Mouse (Mus musculus) adrenal gland, adult 8-10 months (tissue): ENCODE results near the gene Tbpl2. TPM values are rescaled to one million over a fixed set of nuclear protein-coding genes. Genes with fewer than 3 reads are reported as not detected.

Experiments used
- DNase-seq: peaks from one replicate; pipeline ENCODE4 v3.0.0; 2022
- total RNA-seq, 4 experiments: library from RNA; stranded (reverse); gene quantifications; 2 replicates each; pipeline ENCODE4 v1.2.4; 2022

The Tbpl2 gene
- not detected for total RNA-seq

DNA sequence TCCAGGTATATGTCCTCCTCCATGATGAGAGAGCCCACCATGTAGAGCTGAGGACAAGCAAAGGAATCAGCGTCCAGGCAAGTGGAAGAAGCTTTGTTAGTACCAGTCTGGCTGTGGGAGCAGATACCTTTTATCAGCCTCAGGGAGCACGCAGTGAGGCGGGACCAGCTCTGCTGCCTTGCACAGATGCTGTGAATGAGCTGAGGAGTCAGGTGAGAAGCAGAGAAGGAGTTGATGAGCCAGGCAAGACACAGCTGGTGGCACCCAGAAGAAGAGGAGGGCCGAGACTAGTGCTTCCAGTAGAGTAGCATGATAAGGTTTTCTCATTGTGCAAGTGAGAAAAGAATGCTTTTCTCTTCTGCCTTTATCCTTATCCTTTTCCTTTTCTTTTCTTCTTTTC, at the start of gene Tbpl2:
Tbpl2 (minus strand) TSS at position 101 of the 400 bp plus-strand sequence.
- DNase-seq: no peak

GRCm38 (mm10) chr2:24134373-24134772, 38.0 kb upstream of the Tbpl2 start:
- DNase-seq: no peak

- DNase-seq: no peak
These were observed 12.7 kb upstream of the Tbpl2 start for GRCm38 (mm10) chr2:24109085-24109484.

DNA sequence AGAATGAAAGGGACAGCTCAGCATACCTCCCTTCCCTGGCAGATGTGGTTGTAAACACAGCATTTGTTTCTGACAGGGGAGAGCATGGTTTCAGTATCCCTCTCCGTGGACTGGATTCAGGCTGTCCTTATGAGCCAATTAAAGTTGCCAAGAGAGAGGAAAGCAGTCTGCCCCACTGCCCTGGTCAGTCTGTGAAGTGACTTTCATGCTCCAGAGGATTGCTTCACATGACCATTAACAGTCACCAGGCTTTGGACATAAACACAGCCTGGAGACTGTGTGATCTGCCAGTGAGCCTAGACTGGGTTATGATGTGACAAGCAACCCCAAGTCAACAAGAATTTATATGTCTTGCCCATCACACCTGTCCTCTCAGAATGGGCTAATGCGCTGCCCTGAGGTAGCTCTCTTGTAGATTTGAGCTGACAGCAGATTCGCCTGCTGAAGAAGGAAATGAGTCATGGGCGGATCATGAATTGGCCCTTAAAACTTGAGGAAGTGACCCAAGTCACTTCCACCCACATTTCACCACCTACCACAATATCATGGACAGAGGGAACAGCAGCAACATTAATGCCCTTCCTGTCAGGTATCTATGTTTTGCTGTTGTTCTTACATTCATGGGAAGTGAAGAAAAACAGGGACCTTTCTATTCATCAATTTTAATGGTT, 7.4 kb upstream of the Tbpl2 start:
- no peak for DNase-seq

DNA sequence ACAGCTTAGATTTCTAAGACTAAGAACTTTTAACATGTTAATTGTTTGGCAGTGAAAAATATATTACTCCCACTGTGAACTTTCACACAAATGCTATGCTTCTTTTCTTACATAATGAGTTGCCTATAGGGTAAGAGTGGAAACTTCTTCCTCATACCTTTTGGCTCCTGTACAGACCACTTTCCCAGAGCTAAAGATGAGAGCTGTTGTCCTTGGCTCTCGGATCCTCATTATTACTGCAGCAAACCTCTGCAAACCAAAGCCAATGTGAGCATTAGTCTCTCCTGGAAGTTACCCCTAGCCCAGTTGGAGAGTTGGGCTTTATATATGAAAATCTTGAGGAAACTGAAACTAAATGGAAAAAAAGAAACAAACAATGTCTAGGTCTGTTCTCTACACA, 5.5 kb downstream of the Tbpl2 start:
- no peak for DNase-seq

DNA sequence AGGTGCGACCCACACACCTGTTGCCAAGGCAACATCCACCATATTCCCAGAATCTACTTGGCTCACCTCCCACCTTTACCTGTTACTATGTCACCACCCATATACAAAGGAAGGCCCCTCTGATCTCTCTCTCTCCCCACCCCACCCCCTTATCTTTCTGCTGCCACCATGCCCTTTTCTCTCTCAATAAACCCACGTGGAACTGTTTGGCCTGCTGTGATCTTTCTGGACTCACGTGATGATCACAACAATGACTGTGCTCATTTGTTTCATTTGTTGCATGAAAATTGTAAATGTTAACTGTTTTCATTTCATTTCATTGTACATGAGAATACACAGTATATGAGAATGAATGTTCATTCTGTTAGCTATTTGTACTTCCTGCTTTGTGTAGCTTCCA, 45.9 kb downstream of the Tbpl2 start:
- no peak for DNase-seq

DNA sequence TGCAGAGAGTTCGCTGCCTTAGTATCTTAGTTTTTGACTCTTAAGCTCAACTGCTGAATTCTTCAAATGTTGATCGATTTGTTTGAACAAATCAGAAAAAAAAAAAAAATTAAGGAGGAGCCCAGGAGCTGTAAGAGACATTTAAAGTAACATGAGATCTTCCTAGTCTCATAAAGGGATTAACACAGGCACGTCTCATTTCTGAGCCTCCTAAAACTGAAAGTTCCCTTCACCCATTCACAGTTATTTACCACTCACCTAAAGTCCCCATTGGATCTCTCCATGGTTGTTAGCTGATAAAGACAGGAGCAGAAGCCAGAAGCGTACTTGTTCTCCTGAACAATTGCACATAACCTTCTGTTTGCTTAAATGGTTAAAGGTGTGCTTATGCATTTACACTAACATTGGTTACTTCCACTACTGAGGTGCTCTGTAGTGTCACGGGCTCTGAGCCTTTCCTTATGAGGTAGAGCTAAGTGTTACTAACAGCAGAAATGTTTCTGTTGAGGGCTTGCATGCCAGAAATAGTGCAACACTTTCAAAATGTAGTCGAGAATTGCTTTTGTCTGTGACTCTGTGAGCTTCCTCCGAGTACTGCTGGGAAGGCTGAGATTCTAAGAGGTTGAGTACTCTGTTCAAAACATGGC, 46.9 kb downstream of the Tbpl2 start, which contains the start of gene Hnmt:
Hnmt (minus strand) TSS at position 51 of the 647 bp plus-strand sequence.
- no peak for DNase-seq

DNA sequence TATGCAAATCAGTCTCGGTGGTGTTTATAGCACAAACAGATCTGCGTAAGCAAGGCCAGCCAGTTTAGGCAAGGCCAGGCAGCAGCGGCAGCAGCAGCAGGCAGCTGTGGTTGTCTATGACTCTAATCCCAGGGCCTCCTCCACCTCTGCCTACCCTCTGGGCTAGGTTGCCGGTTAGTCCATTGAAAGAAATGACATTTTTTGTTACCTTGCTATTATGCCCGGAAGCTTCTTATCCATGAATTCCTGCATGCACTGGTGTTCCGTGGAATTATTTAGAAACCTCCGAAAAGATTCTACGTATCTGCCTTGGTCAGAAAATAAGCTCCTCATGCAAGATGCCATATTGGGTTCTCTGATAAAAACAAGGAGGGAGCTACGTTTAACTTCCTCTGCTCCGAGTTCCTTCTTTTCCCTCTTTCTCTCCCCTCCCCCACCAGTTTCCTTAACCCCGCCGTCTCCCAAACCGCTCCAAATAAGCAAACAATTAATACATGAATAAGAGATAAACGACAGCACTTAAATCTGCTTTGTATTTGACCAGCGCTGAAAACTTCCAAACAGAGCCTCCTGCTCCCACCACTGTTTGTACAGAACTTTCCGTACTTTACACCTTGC, 47.8 kb downstream of the Tbpl2 start:
- DNase-seq: peak; percentile 52

DNA sequence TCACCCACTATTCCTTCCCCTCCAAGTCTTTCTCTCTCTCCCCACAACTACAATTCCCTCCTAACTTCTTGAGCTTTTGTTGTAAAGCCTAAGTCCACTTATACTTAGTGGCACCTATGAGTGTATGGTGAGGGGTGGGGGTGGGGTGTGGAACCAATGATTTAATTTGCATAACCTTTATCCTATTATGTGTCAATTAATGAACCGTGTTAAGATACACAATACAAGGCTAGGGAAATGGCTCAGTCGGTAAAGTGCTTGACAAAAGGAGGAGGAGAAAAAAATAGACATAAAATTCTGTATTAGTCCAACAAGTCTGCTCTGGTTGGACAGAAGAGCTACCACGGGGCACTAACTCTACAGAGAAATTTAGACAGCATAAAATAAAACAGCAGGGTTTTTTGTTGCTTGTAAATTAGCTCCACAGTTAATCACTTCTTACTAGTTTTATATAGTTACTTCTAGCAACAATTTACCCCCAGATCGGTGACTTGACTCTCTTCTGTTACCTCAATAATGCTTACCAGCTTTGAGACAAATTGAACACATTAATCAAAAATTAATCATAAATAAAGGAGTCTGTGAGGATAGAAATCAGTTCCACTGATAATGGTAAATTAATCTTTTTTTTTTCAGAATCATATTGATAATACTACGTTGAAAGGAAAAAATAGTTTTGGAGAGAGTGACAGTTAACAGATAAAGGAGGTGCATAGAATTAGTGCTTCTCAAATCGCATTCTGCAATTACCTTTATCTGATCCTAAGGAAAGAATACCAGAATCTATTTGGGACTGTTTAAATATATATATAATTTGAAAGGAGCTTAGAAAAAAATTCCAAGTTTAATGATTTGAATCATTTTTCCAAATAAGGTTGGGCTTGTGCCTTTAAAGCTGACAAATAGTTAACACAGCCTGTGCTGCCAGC, 48.6 kb downstream of the Tbpl2 start:
- DNase-seq: no peak

DNA sequence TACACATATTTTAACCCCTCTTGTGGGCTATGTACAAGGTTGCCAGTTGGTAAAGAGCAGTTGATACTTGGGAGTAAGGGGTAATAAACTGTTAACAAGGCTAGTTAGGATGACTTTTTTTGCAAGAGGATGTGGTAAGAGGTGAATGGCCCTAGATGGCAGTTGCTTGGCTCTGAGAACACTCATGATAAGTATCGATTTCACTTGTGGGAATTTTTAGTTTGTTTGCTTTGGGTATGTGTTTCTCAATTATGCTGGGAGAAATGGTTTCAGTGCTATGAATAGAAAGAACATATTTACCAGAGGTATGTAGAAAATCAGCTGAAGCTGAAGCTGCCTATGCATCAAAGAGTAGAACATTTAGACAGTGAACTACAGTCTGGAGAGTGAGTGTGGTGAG, 53.5 kb downstream of the Tbpl2 start:
- DNase-seq: no peak

- DNase-seq: no peak
These were observed 55.9 kb downstream of the Tbpl2 start for GRCm38 (mm10) chr2:24040531-24040930.

Other genes starting within 250 kb of the Tbpl2 start
- 10 to 100 TPM; 12.6 to 17.2 (median 15.1) TPM for gene Hnmt, start 47.2 kb downstream of the Tbpl2 start, total RNA-seq
- not detected for gene Il1f8, start 56.6 kb upstream of the Tbpl2 start, total RNA-seq
- gene Il1f9, start 89.9 kb upstream of the Tbpl2 start, total RNA-seq: not detected
- gene Il1f6, start 118.8 kb upstream of the Tbpl2 start, total RNA-seq: not detected
- gene Il1f5, start 180.4 kb upstream of the Tbpl2 start, total RNA-seq: not detected
- not detected for gene Il1f10, start 194.6 kb upstream of the Tbpl2 start, total RNA-seq
- 1 to 10 TPM in 1 of 4 experiments, under 1 TPM in 2, not detected in 1; 0.68 to 1.4 (median 0.77) TPM for gene Il1rn, start 240.3 kb upstream of the Tbpl2 start, total RNA-seq